Mouse (Mus musculus): ENCODE results near the gene Slc7a11. TPM values are rescaled to one million over a fixed set of nuclear protein-coding genes. Genes with fewer than 3 reads are reported as not detected.
"Not testable (repeated sequence)": the region's sequence is repeated elsewhere in the genome, so short reads cannot be mapped to it uniquely, and the experiment has no call there.

Gene Slc7a11
- total RNA-seq (2021) = 1 to 10 TPM in 1 of 2 experiments, under 1 TPM in 1; 0.17 to 1.4 TPM
- long read RNA-seq, experiment 1 = 0 reads
- long read RNA-seq, experiment 2 = 0 reads

DNA sequence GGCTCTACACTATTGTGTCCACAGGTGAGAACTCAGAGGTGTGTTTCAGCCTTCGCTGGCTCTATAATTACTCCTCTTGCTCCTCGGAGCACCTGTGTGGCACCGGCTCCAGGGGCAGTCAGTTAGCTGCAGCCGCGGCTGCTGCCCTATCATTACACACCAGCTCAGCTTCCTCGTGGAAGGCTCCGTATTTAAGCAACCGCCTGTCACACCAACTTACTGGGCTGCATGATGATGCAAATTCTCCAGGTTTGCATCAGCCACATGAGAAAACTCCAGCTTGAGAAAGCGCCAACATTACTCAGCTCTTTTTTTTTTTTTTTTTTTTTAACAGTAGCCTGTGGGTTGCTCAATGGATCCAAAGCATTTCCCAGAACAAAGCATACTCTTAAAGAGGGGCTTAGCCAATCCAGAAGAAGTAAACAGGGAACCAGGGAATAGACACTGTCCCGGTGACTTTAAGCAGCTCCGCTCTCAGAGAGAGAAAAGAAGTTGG is at the start of gene Slc7a11:
TSS of gene Slc7a11 (minus strand) at position 194 of the 496 bp plus-strand sequence.
- peak; percentile 4 to 18 for DNase-seq
- intact Hi-C loops (cut with DNase I) = no loop called here

DNA sequence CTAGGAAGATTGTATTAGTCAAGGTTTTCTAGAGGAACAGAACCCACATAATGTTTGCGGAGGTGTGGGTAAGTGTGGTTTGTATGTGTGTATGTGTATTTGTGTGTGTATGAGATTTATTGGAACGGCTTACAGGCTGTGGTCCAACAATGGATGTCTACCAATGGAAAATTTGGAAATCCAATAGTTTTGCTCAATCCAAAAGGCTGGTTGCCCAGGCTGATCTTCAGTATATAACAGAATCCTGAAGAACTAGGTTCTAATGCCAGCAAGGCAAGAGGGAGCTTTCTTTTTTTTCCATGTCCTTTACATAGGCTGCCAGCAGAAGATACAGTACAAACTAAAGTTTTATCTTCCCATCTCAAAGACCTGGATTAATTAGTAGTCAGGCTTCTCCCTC is 48.3 kb upstream of the Slc7a11 start:
- no peak for DNase-seq
- intact Hi-C loops (cut with DNase I) = no loop called here

DNA sequence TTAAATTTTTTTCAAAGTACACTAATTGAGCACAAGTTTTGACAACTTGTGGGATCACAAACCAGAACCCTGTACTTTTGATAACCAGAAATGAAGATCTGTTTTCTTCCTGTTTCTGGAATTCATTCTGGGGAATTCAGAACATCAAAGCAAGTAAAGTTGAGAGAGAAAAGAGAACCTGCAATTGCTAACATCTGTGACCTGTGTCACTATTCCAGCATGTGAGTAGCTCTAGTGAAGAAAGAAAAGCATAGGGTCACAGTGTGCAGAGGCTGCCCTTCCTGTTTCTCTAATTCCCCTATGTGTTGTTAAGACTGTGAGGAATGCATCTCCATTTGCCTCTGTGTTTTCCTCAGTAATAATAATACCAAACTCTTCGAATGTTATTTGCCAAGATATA is 40.7 kb upstream of the Slc7a11 start:
- intact Hi-C loops (cut with DNase I) = no loop called here

DNA sequence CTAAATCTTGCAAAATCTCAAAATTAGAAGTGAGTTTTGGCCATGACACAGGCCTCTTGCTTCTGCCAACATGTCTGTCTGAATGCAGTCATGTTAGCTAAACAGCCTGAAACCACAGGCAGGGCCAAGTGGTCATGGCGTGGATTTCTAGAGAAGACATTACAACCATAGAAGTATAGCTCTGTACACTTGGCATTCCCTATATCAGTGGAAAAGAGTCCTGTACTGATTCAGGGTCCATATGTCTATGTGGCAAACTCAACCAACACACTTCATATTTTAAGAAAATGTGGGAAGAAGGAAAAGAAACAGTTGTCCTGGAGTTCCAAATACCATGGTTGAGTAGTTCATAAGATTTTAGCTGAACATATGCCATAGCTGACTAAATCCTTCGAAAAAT is 18.8 kb upstream of the Slc7a11 start:
- no peak for DNase-seq
- intact Hi-C loops (cut with DNase I) = no loop called here

More for the DNA sequence above, 40.7 kb upstream of the Slc7a11 start:
- DNase-seq = no peak

DNA sequence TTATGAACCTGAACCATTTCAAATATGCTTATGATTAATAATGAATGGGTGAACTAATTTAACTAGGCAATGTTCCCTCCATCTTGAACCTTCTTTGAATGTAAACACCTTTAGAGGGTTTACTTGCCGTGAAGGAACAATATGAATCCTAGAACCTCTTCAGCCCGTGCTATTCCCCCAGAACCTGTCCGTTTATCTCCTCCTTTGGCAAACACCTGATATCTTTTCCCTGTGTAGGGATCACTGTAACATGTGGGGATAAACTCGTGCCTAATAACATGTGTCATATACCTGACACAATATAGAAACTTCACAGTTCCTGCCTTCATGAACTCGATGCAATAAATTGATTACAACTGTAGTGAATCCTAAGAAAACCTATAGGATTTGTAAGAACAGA is 13.7 kb upstream of the Slc7a11 start:
- intact Hi-C loops (cut with DNase I) = no loop called here

DNA sequence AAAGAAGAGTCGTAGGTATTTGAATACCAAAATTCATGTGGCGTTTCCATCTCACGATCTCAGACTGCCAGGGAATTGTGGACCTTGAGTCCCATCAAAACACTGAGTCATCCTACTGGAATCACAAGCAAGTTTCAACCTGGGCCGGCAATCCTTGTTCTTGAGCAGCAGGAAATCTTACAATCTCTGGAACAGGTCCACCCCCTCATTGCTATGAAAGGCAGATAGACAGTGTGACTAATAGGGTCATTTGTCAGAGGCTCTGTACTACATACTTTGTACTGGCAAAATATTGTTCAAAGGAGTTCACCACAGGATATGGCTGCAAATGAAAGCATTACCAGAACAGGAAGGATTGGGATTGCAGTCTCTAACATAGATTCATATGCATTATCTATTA is 13.2 kb upstream of the Slc7a11 start:
- intact Hi-C loops (cut with DNase I) = no loop called here
- DNase-seq = no peak

More for the DNA sequence above, 13.7 kb upstream of the Slc7a11 start:
- DNase-seq = no peak

DNA sequence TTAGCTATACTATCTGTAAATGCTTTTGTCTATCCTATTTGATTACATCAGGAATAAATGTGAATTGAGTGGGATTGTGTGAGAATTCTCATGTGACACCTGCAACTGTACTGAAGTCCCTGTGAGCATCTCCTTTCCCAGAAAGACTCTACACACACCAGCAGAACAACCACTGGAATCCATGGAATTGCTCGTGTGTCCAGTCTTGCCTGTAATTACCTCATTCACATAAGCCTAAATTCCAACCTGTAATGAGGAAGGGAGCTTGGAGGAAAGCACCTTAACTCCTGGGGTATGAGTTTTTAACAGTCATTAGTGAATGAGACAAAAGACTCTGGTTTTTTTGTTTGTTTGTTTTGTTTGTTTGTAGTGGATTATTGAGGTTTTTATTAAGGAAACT is 12.6 kb upstream of the Slc7a11 start:
- DNase-seq = no peak
- intact Hi-C loops (cut with DNase I) = no loop called here

DNA sequence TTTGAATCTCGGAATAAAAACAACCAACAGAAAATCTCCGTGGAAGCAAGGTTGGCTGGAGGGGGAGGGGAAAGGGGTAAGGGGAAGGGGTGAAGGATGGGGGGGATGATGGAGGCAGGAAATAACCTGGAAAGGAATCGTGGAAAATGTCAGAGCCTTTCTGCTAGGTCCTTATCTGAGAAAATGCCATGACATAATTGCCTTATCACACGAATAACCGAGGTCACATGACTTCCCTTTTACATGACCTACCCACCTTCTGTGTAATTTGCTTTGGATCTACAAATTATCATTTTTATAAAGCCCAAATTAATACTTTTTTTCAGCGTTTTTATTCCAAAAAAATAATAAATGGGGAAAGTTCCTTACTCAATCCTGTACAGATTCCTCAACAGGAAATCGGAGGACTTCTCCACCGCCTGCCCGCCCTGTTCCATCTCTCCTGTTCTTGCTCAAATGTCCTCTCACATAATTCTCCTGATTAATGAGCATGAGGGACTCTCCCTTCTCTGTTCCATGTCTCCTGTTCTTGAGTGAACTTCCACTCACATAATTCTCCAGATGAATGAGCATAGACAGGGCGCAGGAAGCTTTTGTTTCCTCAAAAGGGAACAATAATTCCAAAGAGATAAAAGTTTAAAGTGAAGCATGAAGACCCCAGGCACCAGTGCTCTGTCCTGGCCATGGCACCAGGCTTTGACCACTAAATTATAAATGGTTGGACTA is 1.8 kb upstream of the Slc7a11 start:
- intact Hi-C loops (cut with DNase I) = no loop called here
- DNase-seq = no peak

DNA sequence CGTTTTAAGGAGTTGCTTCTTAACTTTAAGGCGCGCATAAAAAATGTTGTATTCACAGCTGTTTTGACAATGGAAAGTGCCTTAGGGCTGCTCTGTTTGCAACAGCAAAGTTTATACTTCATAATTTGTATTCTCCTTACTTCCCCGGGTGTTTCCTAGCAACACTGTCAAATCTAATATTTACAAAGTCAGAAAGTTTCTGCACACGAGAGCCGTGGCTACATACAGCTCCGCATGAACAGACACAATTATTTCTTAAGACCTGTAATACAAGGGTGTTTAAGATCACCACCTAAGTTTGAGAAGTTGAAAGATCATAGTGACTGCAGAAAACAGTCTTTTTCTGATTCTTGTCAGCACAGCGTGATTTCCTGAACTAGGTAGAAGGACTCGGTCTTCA is 528 bp upstream of the Slc7a11 start:
- DNase-seq = no peak
- intact Hi-C loops (cut with DNase I) = no loop called here

DNA sequence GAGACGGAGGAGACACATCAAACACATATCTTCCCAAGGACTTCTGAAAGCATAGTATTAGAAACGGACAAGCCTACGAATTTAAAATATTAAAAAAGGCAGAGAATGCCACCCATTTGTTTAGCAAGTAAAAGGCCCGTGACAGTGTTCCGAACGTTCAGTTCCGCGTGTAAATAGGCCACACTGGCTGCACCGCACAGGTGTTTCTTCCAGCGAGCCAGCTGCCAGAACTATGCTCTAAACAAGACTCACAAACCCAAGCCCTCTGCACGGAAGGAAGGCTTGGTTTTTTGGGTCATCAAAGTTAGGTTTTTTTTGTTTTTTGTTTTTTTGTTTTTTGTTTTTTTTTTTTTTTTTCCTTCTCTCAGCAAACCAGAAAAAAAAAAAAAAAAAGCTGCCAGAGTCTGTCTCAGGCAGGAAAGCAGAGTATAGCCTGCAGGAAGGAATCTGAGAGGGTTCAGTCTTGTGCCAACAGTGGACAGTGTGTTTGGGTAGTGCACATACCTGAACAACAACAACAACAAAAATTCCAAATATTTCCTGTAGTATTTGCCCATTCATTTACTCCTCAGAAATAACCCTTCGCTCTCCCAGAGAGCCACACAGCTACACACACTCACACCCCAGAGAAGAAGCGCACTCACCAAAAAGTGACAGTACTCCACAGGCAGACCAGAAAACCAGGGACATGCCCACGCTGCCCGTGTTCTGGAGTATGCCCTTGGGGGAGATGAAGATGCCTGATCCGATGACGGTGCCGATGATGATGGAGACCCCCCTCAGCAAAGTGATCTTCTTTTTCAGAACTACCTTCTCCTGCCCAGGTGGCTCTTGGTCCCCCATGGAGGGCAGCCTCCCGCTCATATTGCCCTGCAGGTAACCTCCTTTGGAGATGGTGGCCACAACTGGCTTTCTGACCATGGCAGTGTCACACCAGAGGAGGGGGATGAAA is 797 bp downstream of the Slc7a11 start:
- no peak for DNase-seq
- intact Hi-C loops (cut with DNase I) = no loop called here

DNA sequence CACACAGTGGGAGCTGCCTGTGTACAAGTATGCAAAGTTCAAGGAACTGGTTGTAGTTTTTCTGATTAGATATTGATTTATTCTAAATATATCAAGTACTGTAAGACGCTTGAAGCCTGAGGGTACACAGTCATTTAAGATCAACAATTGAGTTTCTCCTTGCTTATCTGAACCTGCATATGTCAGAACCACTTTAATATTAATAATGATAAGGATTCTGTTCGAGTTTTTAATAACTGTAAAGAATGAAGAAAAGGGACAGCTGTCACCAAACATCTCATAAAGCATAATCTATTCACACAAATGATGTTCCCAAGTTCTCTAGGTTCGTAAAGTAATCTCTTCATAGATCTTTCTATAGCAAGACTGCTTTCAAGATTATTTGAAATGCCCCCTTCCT is 2.1 kb downstream of the Slc7a11 start:
- DNase-seq = no peak
- intact Hi-C loops (cut with DNase I) = no loop called here

DNA sequence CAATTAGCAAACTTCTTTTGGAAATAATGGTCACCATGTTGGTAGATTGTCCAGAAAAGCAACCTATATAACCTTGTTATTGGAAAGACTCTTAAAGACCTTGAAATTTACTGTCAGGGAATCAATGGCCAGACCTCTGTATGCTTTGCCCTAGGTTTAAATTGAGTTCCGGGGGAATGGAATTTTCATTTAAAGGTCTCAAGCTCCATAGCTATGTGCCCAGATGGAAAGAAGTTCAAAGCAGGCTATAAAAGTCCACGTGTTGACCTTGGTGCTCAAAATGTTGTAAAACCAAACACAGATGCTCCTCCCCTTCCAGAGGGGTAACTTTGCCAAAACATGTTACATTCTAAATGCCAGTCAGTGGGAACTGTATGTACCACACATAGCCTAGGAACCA is 3.0 kb downstream of the Slc7a11 start:
- no peak for DNase-seq
- intact Hi-C loops (cut with DNase I) = no loop called here

DNA sequence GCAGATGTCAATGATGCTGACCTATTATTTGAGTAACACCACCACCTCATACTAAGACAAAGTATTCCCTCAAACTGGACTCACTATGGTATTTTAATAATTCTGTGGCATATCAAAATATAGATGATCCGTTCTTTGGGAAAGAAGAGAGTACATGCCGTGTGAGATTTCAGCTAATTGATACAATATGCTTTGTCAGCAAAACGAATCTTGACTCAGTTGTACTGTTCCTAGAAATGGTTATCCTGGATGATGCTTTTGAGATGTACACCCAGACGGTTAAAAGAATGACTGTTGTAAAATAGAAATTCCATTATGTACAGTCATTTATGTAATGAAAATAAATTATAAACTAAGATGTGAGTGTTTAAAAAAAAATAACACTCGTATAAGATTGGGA is 4.0 kb downstream of the Slc7a11 start:
- no peak for DNase-seq
- intact Hi-C loops (cut with DNase I) = no loop called here

DNA sequence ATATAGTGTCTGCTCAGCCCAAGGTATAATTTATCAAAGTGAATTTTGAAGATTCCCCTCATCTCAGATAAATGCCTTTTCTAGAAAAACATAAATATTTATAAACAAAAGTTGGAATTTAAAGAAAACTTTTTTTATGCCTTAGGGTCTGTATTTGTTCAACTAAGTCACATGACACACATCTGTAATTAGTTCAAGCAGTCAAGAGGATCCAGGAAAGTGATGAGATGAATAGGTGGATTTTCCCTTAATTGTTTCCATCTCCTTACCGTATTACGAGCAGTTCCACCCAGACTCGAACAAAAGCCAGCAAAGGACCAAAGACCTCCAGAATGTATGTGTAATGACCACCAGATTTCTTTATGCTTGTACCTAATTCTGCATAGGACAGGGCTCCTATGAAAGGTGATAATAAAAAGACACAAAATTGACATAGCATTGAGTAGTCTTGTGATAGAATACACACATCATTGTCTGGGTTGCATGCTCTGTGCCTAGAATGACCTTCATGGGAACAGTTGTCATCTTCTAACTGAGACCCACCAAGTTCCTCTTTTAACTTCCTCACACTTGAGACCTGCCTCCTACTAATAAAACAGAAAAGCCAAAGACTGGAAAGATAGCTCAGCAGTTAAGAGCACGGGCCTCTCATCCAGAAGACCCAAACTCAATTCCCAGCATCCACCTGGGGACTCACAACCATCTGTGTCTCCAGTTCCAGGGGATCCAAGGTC is 4.7 kb downstream of the Slc7a11 start:
- intact Hi-C loops (cut with DNase I) = no loop called here
- no peak for DNase-seq

DNA sequence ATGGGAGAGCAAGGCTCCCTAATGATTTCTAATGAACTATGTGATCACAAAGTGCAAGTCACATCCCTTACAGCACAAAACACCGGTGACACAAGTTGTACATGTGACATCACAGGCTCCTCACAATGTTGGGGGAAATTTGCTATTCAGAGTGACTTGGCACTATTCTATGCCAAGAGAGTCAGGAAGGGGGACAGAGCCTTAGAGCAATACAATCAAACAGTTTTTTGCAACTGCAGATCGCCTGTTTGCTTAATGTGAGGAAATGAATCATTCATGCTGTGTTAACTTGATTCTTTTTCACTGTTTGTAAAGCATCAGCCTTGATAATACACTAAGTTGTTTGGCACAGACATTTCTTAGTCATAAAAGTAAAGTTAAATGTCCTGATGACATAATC is 5.3 kb downstream of the Slc7a11 start:
- DNase-seq; intact Hi-C loops (cut with DNase I): not testable (repeated sequence)

DNA sequence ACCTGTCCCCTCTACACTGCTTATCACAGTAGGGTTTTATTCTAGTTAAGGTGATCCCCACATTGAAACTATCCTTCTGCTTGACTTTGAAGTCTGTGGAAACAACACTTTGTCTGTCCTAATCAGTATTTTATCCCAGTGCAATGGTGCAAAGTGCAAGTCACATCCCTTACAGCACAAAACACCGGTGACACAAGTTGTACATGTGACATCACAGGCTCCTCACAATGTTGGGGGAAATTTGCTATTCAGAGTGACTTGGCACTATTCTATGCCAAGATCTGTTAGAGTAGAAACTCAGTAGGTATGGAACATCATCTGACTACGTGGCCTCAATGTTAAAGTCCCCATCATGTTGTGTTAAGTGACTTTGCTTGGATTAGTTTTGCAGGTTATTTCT is 7.0 kb downstream of the Slc7a11 start:
- DNase-seq = not testable (repeated sequence)

DNA sequence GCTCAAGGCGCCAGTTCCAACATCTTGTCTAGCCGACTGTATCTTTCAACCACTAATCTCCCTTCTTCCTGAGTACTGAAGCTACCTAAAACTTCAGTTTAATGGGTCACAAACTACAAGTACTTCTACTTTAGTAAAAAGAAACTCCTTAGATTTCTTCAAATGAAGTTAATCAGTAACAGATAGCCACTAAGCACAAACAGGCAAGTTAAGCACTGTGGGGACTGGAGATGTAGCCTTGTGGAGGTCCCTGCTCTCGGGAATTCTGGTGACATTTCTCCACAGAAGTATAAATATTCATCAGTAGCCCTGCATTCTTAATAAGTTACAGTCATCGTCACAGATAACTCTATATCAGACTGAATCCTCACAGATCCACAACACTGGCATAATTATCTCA is 9.6 kb downstream of the Slc7a11 start:
- intact Hi-C loops (cut with DNase I) = no loop called here
- DNase-seq = no peak

More for the DNA sequence above, 7.0 kb downstream of the Slc7a11 start:
- intact Hi-C loops (cut with DNase I) = not testable (repeated sequence)

DNA sequence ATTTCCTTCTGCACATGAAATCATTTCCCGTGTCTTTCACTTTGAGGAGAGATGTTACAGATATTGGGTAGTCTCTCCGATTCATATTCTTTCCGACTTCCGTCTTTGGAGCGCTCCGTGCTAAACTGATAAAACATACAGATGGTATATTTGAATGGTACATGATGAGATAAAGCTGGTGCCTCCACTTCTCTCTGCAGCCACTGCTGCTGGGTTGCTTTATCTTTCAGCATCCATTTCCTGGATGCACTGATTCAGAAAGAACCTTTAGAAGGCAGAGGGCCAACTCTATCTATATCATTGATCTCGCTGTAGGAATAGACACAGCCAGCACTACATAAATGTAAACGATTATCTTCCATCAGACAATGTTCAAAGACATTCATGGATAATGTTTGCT is 12.6 kb downstream of the Slc7a11 start:
- DNase-seq = no peak
- intact Hi-C loops (cut with DNase I) = no loop called here

DNA sequence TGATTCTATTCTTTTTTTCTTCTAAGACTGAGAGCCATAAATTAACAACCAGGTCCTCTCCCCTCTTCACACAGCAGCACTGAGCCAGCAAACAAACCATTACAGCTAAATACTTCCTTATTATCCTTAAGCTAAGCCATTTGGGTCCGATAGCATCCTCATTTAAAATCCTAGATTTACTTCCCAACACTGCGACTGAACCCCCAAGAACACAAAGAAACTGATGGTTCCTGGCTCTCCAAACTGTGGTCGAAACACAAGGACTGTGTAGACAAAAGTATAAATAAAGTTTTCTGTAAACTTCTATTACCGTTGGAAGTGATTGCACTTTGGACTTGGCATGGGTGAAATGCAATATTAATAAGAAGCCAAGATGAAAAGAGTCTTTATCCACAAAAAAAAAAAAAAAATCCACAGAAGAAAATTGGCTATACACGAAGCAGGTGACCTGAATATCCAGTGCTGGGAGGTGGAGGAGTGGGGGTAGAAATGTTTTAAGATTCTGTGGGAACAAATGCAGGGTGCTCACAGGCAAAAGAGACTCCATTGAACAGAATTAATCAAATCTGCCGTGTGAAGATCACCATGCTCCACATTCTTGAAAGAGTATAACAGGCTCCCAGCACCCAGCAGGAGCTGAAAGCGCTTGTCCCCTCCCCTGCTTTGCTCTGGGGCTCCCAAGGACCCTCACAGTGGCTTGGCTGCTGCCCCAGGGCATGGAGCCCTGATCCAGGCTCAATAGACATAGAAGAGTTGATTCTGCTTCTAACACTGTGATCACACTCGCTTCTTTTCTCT is 21.7 kb downstream of the Slc7a11 start:
- no peak for DNase-seq
- intact Hi-C loops (cut with DNase I) = no loop called here

DNA sequence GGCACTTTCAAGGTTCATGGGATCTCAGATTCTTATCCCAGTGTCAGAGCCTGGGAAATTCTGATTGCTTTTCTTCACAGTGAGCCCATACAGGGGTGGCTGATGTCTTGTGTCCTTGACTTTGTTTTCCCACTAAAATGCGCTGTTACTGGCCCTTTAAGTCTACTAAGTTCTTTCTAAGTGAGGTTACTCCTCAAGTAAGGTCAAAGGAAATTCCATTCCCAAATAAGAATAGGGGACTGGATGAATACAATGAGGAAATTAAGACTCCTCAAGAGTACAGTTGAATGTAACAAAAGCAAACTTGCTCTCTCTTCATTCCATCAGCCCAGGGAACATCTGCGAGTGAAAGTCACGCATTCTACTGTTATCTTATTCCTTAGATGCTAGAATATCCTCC is 24.3 kb downstream of the Slc7a11 start:
- DNase-seq = no peak
- intact Hi-C loops (cut with DNase I) = no loop called here

All from heart, postnatal 14 days (tissue).